Mouse (Mus musculus): Measurements from ENCODE around the gene Cda. TPM values are rescaled to one million over a fixed set of nuclear protein-coding genes. Genes with fewer than 3 reads are reported as not detected.
"Not testable (repeated sequence)": the region's sequence is repeated elsewhere in the genome, so short reads cannot be mapped to it uniquely, and the experiment has no call there.

Cda gene
- total RNA-seq, 2 experiments from 2014 or later: 0.56 to 1.2 TPM

DNA sequence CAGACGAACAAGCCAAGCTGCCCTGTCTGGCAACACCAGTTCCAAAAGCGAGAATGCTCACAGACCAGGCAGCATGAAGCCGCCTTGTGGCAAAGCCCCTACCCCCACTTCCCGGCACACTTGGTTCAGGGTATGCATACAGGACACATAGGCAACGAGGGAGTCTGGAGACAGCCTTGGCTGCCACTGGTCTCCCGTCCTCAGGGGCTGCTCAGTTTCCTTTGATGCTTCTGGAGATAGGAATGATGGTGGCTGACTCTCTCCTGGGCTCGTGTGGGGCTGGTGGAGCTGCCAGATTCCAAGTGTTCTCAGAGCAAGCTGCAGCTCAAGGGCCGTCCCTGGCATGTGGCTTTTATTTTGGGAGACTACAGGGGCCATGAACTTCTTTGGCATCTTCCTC, 26.4 kb downstream of the Cda start:
- H3K27ac ChIP-seq: no peak overlapping the region; the same call in 1 of the 2 replicates
- DNase-seq: no peak
- intact Hi-C loops (cut with DNase I): no loop called here
- no peak overlapping the region for H3K4me3 ChIP-seq
- no peak for TF ChIP-seq CTCF (IDR thresholded peaks at IDR 0.05)

DNA sequence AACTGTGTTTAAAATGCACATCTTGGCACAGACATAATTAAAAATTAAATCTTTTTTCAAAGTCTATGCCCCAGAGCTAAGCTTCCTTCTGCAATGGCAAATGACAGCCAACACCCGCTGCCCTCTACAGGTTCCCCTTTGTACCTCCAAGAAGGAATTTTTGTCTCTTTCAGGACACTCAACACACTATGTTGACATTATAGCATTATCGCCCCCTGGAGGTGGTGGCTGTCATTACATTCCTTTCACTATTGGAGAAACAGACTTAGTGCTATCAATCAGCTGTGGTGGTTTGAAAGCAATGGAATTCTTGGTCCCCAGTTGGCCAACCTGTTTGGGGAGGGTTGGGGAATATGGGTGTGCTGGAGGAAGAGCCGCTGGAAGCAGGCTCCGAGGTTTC, 27.8 kb downstream of the Cda start:
- DNase-seq: peak; percentile 52
- intact Hi-C loops (cut with DNase I): no loop called here
- peak; percentile 72 for TF ChIP-seq CTCF (IDR thresholded peaks at IDR 0.05)

DNA sequence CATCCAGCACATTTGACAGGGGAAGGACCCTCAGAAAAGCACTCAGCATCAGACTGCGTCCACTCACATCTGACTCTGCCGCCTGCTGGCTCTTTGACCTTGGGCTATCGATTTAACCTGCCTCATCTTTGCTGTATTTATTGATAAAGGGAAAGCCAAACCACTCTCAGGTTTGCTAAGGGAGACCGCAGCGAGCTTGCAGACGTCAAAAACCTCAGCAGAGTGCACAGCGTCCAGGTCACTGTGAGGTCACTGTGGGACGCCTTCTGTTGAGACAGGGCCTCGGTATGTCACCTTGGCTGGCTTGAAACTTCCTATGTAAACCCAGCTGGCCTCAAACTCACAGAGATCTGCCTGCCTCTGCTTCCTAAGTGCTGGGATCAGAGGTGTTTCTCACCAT, 30.5 kb downstream of the Cda start:
- TF ChIP-seq CTCF (IDR thresholded peaks at IDR 0.05): no peak
- H3K27ac ChIP-seq: no peak overlapping the region

More for the DNA sequence above, 27.8 kb downstream of the Cda start:
- H3K27ac ChIP-seq: no peak overlapping the region
- H3K4me3 ChIP-seq: no peak overlapping the region

DNA sequence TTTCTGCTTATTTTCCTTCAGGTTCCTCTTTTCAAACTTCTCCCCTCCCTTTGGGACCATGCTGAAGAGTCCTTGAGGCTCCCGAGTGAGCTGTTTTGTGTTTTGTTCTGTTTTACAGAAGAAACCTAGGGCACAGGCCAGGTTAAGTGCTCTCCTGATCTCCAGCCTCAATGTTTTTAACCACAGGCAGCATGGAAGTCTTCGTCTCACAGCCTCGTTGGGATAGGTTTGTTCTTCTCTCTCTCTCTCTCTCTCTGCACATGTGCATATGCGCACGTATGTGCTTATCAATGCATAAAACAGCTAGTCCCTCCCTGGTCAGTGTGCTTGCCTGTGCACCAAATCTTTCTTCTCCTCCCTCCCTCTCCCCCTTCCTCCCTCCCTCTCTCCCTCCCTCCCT, 30.9 kb downstream of the Cda start:
- intact Hi-C loops (cut with DNase I): no loop called here
- TF ChIP-seq CTCF (IDR thresholded peaks at IDR 0.05): no peak
- DNase-seq: no peak
- Histone ChIP-seq H3K4me3 (no peak overlapping the region), H3K27ac (no peak overlapping the region)

More for the DNA sequence above, 30.5 kb downstream of the Cda start:
- DNase-seq: no peak
- H3K4me3 ChIP-seq: no peak overlapping the region
- intact Hi-C loops (cut with DNase I): no loop called here

DNA sequence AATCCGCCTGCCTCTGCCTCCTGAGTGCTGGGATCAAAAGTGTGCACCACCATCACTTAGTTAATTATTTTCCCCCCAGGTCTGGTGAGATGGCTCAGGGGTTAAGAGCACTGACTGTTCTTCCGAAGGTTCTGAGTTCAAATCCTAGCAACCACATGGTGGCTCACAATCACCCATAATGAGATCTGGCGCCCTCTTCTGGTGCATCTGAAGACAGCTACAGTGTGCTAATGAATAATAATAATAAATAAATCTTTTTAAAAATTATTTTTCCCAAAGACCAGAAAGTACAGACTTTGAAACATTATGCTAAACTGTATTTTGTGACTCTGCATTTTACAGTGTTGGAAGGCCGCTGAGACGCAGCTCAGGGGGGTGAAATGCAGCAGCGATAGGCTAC, 32.1 kb downstream of the Cda start:
- Histone ChIP-seq H3K27ac (peak overlapping the region; percentile 78), H3K4me3 (no peak overlapping the region)
- TF ChIP-seq CTCF (IDR thresholded peaks at IDR 0.05): peak; percentile 52

DNA sequence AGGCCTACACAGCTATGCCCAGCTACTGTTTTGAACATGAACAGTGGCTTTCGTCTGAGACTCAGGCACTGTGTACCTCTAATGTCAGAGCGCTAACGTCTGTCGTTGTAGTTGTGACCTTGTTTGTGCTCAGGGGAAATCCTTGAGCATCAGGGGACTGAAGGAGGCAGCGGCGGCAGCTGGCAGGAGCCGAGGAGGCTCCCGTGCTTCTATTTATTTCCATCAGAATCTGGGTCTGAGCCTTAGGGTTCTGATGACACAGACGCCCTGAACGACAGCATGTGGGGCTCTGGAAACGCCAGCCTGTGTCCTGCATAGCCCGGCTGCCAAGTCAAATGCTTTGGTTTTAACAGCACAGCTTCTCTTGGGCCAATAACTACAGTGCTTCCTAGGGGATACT, 32.8 kb downstream of the Cda start:
- intact Hi-C loops (cut with DNase I): no loop called here
- no peak overlapping the region for H3K4me3 ChIP-seq
- H3K27ac ChIP-seq: peak overlapping the region; percentile 78
- DNase-seq: peak; percentile 66
- no peak for TF ChIP-seq CTCF (IDR thresholded peaks at IDR 0.05)

More for the DNA sequence above, 32.1 kb downstream of the Cda start:
- no peak for DNase-seq
- intact Hi-C loops (cut with DNase I): no loop called here

DNA sequence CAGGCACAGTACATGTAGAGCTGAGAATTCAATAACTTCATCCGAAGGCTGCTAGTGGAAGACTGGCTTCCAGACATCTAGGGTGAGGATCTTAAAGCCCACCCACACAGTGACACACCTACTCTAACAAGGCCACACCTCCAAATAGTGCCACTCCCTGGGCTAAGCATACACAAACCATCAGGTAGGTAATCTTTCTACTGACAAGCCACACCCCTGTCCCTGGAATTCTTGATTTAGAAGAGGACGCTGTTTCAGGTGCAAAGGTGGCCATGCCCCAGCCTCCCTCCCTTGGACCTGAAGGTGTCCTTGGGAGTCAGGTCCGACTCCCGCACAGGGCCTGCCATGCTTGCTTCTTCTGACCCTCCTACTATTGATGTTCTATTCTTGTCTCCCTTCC, 34.7 kb downstream of the Cda start:
- H3K4me3 ChIP-seq: no peak overlapping the region
- no peak for TF ChIP-seq CTCF (IDR thresholded peaks at IDR 0.05)
- H3K27ac ChIP-seq: no peak overlapping the region
- DNase-seq: no peak
- intact Hi-C loops (cut with DNase I): no loop called here

DNA sequence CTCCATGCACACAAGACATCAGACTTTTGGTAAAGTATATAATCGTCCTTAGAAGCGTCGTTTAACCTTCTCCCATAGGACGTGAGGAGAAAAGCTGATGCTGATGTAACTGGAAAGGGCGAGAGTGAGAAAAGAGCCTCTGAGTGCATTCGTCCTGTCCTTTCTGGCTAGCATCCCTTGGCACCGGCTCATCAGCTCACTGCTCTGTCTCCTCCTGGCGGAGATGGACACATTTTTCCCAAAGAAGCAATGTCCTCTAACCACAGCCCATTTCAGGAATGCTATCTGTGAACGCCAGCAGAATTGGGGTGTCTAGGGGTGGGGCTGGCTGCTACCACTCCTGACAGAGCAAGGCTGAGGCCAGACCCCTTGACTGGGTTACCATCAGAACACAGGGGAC, 36.1 kb downstream of the Cda start:
- peak; percentile 14; the same call in 1 of the 2 replicates for TF ChIP-seq CTCF (IDR thresholded peaks at IDR 0.05)

DNA sequence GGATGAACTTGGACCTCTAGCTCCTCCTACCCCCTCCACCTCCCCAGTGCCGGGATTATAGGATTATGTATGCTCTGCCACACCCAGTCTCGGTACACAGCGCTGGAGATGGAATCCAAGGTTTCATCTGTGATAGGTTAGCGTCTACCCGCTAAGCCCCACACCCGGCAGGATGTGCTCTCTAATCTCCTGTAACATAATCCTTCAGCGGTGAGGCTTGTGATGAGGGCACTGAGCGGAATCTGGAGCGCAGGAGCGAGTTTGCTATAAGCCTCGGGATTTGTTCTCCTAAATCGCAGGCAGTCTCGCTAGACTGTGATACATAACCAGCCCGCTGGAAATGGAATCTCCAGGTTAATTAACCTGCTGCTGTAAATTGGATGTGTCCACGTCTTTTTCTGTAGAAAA, 37.5 kb downstream of the Cda start:
- TF ChIP-seq CTCF (IDR thresholded peaks at IDR 0.05): no peak
- DNase-seq: no peak
- Histone ChIP-seq H3K27ac (no peak overlapping the region; the same call in 1 of the 2 replicates), H3K4me3 (no peak overlapping the region)
- intact Hi-C loops (cut with DNase I): no loop called here

More for the DNA sequence above, 36.1 kb downstream of the Cda start:
- Histone ChIP-seq H3K27ac (no peak overlapping the region), H3K4me3 (no peak overlapping the region)
- peak; percentile 74 for DNase-seq
- intact Hi-C loops (cut with DNase I): no loop called here

DNA sequence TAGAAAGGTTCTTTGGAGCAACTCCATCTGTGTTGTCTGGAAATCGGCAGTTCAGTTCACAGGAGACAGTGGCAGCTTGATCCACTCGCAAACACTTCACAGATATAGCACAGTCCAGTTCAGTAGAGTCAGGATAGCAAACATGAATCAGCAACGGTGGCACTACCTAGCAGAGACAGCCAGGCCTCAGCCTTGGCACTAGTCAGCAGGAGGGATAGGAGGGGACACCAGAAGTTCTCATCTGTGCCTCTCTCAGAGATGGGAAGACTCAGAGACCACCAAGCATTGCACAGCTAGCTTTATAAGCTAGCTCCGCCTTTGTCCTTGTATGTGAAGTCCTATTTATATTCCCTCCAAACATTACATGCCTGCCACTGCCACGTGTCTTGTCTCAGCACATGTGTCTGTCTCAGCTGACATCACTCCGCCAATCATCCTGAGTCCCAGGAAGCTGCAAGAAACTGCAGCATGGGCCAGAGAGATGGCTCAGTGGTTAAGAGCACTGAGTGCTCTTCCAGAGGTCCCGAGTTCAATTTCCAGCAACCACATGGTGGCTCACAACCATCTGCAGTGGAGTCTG, 39.8 kb downstream of the Cda start:
- peak overlapping the region; percentile 49; the same call in 1 of the 2 replicates for H3K27ac ChIP-seq
- no peak for TF ChIP-seq CTCF (IDR thresholded peaks at IDR 0.05)
- no peak for DNase-seq
- H3K4me3 ChIP-seq: no peak overlapping the region
- intact Hi-C loops (cut with DNase I): loop anchor here (2.0 kb wide), 1 partner anchor 51 kb away; no protein-coding TSS in a partner anchor

DNA sequence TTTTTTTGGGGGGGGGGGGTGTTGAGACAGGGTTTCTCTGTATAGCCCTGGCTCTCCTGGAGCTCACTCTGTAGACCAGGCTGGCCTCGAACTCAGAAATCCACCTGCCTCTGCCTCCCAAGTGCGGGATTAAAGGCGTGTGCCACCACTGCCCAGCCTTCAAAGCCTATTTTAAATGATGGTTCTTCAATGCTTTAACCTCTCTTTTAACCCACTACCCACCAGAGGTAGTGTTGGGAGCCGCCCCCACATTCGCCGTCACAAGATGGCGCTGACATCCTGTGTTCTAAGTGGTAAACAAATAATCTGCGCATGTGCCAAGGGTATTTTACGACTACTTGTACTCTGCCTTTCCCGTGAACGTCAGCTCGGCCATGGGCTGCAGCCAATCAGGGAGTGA, 40.6 kb downstream of the Cda start:
- H3K27ac ChIP-seq: peak overlapping the region; percentile 38; the same call in 1 of the 2 replicates
- H3K4me3 ChIP-seq; intact Hi-C loops (cut with DNase I); DNase-seq: not testable (repeated sequence)

DNA sequence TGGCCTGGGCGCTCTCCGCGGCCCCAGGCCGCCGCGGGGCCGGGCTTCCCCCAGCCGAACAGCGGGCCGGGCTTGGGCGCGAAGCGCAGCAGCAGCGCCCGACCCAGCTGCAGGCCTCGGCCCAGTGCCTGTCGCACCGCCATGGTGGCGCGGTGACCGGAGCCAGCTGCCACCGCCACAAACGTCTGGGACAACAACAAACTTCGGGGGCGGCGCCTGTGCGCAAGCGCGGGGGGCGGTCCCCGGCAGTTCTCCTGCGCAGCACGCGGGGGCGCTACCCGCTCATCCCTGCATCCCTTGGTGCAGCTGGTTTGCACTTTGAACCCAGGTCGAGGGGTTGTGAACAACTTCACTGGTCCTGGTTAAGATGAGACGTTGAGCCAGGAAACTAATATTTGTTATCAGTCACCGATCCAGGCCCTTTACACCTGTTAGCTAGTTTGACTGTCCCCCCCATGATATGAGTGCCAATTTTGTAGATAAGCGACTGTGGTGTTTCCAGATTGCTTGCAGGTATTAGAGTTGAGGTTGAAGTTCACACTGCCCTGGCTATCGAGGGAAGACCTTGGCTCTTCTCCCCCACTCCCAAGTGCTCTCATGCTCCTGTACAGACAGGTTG, 41.6 kb downstream of the Cda start, which contains the start of gene Pink1:
Gene Pink1 (minus strand): TSS at position 231 of the 619 bp plus-strand sequence.
- Histone ChIP-seq H3K27ac (peak within 1 kb of the TSS; percentile 99), H3K4me3 (peak within 1 kb of the TSS; percentile 97)
- intact Hi-C loops (cut with DNase I): no loop called here
- TF ChIP-seq CTCF (IDR thresholded peaks at IDR 0.05): peak; percentile 95
- peak; percentile 95 for DNase-seq

DNA sequence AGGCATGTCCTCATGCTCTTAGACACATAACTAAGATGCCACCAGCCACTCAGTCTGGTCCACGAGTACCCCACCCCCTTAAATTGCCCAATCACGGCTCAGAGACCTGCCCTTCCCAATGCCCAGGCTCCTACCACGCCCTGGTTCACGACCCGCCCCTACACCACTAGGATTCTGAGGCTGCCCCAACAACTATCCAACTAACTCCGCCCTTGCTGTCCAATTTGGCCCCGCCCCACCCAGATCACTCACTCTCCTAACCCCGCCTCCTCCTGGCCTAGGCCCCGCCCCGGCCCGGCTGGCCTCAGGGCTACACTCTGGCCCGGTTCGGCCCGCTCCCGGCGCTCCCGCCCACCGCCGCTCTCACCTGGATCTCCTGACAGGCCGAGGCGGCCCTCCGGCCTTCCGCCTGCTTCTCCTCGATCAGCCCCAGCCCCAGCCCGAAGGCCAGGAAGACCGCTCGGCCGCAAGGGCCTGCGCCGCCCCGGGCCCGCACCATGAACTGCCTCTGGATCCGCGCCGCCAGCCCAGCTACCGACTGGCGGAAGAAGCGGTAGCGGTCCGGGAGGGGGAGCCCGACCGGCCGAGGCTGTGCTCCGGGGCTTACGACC, 42.2 kb downstream of the Cda start:
- Histone ChIP-seq H3K27ac (peak overlapping the region; percentile 99), H3K4me3 (peak overlapping the region; percentile 97)
- peak; percentile 99 for DNase-seq
- no peak for TF ChIP-seq CTCF (IDR thresholded peaks at IDR 0.05)
- intact Hi-C loops (cut with DNase I): no loop called here
